Mouse (Mus musculus) forebrain, embryonic 12.5 days (tissue): ENCODE measurements around the gene Rps19bp1. TPM values are rescaled to one million over a fixed set of nuclear protein-coding genes. Genes with fewer than 3 reads are reported as not detected.

Experiments used
- ATAC-seq: fragments of 200-750 bp; cut with Nextera tagmentation; 2 replicates; pipeline ENCODE4 v1.8.0; 2017; ENCODE audit warnings: moderate TSS enrichment; ENCODE audit not compliant: low FRiP score
- H3K27ac ChIP-seq: fragments of 300-500 bp; sonication (generic); 2 replicates; pipeline ENCODE4 v1.5.1; 2016; ENCODE audit warnings: mild to moderate bottlenecking
- H3K27me3 ChIP-seq: fragments of 300-500 bp; sonication (generic); 2 replicates; pipeline ENCODE4 v1.6.1; 2016; ENCODE audit warnings: mild to moderate bottlenecking
- H3K36me3 ChIP-seq: fragments of 300-500 bp; sonication (generic); replicated peaks from 2 replicates; pipeline ENCODE4 v1.6.1; 2016; ENCODE audit warnings: mild to moderate bottlenecking
- H3K4me1 ChIP-seq: fragments of 300-500 bp; sonication (generic); 2 replicates; pipeline ENCODE4 v1.6.1; 2016
- H3K4me2 ChIP-seq: fragments of 300-500 bp; sonication (generic); 2 replicates; pipeline ENCODE4 v1.6.1; 2016; ENCODE audit warnings: mild to moderate bottlenecking, moderate library complexity
- H3K4me3 ChIP-seq: fragments of 300-500 bp; sonication (generic); replicated peaks from 2 replicates; pipeline ENCODE4 v1.5.1; 2016; ENCODE audit warnings: mild to moderate bottlenecking
- H3K9ac ChIP-seq: fragments of 300-500 bp; sonication (generic); 2 replicates; pipeline ENCODE4 v1.6.1; 2016; ENCODE audit warnings: mild to moderate bottlenecking
- H3K9me3 ChIP-seq: fragments of 300-500 bp; sonication (generic); 2 replicates; pipeline ENCODE4 v1.6.1; 2016
- WGBS: fragments of 180-500 bp; shearing (Covaris S2); methylation state at CpG from one replicate; pipeline ENCODE4 v1.1.7; 2016; 5-methylcytosine and 5-hydroxymethylcytosine counted together
- polyA plus RNA-seq: library from polyadenylated mRNA; unstranded; fragments of >200 nt; fragmentation: Nextera tagmentation; extraction: Ambion mirVana; gene quantifications from 2 replicates; pipeline ENCODE4 v1.2.1, GENCODE M21; 2016

Gene Rps19bp1
- 57.4 and 65.2 TPM in 2 replicates for polyA plus RNA-seq

DNA sequence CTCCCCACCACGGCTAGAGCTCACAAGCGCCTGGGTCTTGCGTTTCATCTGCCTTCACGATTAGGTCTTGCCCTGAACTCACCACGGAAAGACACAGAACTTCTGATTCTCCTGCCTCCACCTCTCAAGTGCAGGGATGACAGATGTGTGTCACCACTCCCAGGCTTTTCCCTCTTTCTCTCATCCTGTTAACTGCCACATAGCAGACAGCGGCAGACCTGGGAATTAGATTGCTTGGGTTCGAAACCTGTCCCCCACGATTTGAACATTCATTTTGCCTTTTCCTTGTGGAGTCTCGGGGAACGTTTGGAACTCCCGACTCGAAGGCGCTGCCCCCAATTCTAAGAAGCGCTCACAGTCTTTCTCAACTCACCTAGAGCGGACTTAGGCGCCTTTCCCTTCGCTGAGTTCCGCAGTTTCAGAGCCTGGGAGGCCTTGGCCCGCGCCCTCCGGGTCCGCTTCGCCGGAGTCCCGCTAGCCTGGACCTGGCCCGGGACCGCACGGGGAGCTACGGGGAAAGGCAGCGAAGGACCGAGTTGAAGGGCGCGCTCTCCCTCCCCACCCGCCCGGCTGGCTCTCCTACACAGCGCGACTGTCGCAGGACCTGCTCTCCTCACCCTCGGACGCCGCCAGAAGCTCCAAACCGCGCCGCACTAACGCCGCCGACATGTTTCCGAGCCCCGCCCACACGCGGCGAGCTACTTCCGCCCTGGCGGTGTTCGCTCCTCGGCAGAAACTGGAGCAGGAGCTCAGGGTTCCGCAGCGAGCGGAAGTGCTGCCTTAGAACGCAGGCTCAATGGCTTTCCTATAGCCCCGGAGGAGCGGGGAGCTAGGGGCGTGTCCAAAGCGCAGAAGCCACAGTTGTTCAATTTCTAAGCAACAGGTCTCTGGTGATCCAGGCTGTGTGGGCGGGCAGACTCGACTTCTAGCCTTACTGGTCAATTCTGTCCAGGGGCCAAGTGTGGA lies at the start of gene Rps19bp1:
Gene Rps19bp1 (minus strand): TSS at position 706 of the 966 bp plus-strand sequence.
- Histone ChIP-seq H3K9ac (peak within 1 kb of the TSS; percentile 80), H3K4me3 (peak within 1 kb of the TSS; percentile 94), H3K27ac (peak within 1 kb of the TSS; percentile 69), H3K27me3 (0 out of 2 replicates have a peak, but pooled peaks cover 4% of the 10 kb centered on the region), H3K36me3 (peaks cover 24% of the 10 kb centered on the region), H3K9me3 (no peaks in the 10 kb centered on the region), H3K4me1 (peaks cover 18% of the 10 kb centered on the region), H3K4me2 (peak within 1 kb of the TSS; percentile 68)
- WGBS = 2% methylated on average over 64 of the region's 66 CpGs
- peak; percentile 90 for ATAC-seq

DNA sequence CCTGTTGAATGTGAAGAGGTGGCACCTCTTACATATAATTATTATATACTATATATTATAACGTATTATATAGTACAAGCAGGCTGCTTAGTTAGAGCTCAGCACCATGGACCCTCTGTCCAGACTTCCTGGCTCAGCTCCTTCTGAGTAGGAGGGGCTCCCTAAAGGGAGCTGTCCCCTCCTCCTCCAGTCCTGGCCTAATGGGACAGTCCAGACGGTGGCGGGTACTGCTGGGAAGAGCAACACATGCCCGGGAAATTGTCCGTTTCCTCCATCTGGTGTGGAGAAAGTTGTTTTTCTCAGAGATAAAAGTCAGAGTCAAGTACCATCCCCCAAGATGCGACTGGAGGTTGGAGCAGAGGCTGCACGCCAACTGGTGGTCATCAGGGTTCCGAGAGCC lies 42.0 kb upstream of the Rps19bp1 start:
- H3K9ac ChIP-seq = no peak overlapping the region
- 76% methylated on average over 8 of the region's 8 CpGs for WGBS
- H3K9me3 ChIP-seq = no peaks in the 10 kb centered on the region

GRCm38 (mm10) chr15:80304188-80304587 lies 40.1 kb upstream of the Rps19bp1 start:
- H3K27ac ChIP-seq = no peak overlapping the region
- H3K9ac ChIP-seq = no peak overlapping the region
- ATAC-seq = no peak
- no peaks in the 10 kb centered on the region for H3K36me3 ChIP-seq
- no peak overlapping the region for H3K4me2 ChIP-seq
- 0 out of 2 replicates have a peak, but pooled peaks cover 3% of the 10 kb centered on the region for H3K4me1 ChIP-seq
- H3K9me3 ChIP-seq = no peaks in the 10 kb centered on the region
- 82% methylated on average over 12 of the region's 12 CpGs for WGBS
- no peak overlapping the region for H3K4me3 ChIP-seq
- H3K27me3 ChIP-seq = peaks cover 17% of the 10 kb centered on the region; the same call in 1 of the 2 replicates

More for the DNA sequence above, 42.0 kb upstream of the Rps19bp1 start:
- no peak overlapping the region for H3K4me2 ChIP-seq
- H3K27me3 ChIP-seq = peaks cover 17% of the 10 kb centered on the region; the same call in 1 of the 2 replicates
- no peaks in the 10 kb centered on the region for H3K36me3 ChIP-seq
- no peak overlapping the region for H3K27ac ChIP-seq
- 0 out of 2 replicates have a peak, but pooled peaks cover 3% of the 10 kb centered on the region for H3K4me1 ChIP-seq
- H3K4me3 ChIP-seq = no peak overlapping the region
- ATAC-seq = no peak

GRCm38 (mm10) chr15:80303779-80304178 lies 39.7 kb upstream of the Rps19bp1 start:
- H3K4me2 ChIP-seq = no peak overlapping the region
- no peaks in the 10 kb centered on the region for H3K9me3 ChIP-seq
- H3K36me3 ChIP-seq = no peaks in the 10 kb centered on the region
- H3K27me3 ChIP-seq = peaks cover 17% of the 10 kb centered on the region; the same call in 1 of the 2 replicates
- no peak overlapping the region for H3K4me3 ChIP-seq
- no peak overlapping the region for H3K27ac ChIP-seq
- H3K9ac ChIP-seq = no peak overlapping the region
- ATAC-seq = no peak
- H3K4me1 ChIP-seq = 0 out of 2 replicates have a peak, but pooled peaks cover 3% of the 10 kb centered on the region
- 76% methylated on average over 14 of the region's 14 CpGs for WGBS

GRCm38 (mm10) chr15:80297146-80297545 lies 33.0 kb upstream of the Rps19bp1 start:
- WGBS = 92% methylated on average over 1 of the region's 1 CpGs
- no peak overlapping the region for H3K27ac ChIP-seq
- ATAC-seq = no peak

DNA sequence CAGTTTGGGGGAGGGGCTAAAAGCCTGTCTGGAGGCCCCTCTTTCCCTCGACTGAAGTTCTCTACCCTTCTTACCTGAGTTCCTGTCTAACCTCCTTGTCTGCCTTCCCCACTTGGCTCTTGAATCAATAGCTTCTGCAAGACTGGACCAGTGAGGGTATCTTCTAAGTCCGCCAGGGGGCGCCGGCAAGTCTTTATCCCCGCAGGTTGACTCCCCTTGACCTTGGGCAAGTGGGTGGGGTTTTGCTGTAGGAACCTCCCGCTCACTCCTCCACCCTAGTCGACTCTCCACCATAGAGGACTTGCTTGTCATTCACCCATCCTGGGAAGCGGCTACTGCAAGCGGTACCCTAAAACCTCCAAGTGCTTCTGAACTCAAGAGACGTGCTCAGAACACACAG lies 25.3 kb upstream of the Rps19bp1 start:
- Histone ChIP-seq H3K4me1 (peaks cover 9% of the 10 kb centered on the region), H3K9me3 (no peaks in the 10 kb centered on the region), H3K4me3 (no peak overlapping the region), H3K27ac (no peak overlapping the region), H3K9ac (no peak overlapping the region), H3K27me3 (peaks cover 72% of the 10 kb centered on the region), H3K4me2 (no peak overlapping the region; the same call in 1 of the 2 replicates), H3K36me3 (no peaks in the 10 kb centered on the region)
- no peak for ATAC-seq
- WGBS = 6% methylated on average over 10 of the region's 10 CpGs

More at GRCm38 (mm10) chr15:80297146-80297545, 33.0 kb upstream of the Rps19bp1 start:
- Histone ChIP-seq H3K36me3 (no peaks in the 10 kb centered on the region), H3K27me3 (peaks cover 7% of the 10 kb centered on the region; the same call in 1 of the 2 replicates), H3K9me3 (no peaks in the 10 kb centered on the region), H3K4me1 (no peaks in the 10 kb centered on the region), H3K4me2 (no peak overlapping the region), H3K4me3 (no peak overlapping the region), H3K9ac (no peak overlapping the region)

DNA sequence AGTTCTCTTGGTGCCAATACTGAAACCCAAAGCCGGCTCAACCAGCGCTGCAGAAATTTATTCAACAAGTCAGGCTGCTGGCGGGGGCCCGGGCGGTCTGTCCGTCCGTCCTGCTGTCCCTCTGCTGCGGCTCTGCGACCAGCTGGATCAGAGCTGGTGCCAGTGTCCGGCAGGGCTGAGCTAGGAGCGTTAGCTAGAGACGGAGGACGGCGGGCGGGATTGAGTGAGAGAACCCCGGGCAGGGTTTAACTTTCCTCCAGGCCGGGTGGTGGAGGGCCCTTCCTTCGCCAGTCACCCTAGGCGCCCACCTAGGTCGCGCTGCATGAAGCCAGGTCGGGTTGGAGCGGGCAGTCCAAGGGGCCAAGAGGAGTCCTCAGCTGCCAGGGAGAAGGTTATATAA lies 23.9 kb upstream of the Rps19bp1 start:
- Histone ChIP-seq H3K4me1 (peaks cover 9% of the 10 kb centered on the region), H3K36me3 (no peaks in the 10 kb centered on the region), H3K9me3 (no peaks in the 10 kb centered on the region), H3K4me3 (peak overlapping the region; percentile 51), H3K27ac (no peak overlapping the region), H3K9ac (peak overlapping the region; percentile 48; the same call in 1 of the 2 replicates), H3K4me2 (peak overlapping the region; percentile 89), H3K27me3 (peaks cover 85% of the 10 kb centered on the region)
- WGBS = under 1% methylated on average over 23 of the region's 23 CpGs
- ATAC-seq = no peak

DNA sequence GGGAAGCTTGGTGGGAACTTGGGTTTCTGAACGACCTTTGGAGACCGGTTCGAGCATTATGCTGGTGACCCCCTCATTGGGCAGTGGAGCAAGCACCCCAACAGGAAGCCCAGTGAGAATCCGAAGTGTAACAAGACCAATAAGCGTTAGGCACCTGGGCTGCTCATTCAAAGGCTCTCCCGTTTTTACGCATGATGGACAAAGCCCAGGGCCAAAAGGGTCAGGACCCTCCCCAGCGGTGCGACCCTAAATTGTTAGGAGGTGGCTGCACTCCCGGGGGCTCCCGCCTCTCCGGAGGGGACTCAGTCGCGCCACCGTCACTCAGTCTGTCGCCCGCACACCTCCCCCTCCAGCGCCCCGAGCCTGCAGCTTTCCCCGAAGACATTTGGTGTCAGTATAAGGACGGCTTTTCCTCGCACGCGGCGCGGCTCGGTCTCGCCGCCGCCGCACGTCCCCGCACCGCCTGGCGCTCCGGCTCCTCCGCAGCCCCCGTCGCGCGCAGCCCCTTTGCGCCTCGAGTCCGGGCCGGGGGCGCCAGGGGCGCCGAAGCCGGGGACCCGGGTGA lies 22.8 kb upstream of the Rps19bp1 start, which contains the start of gene Cacna1i:
Gene Cacna1i (plus strand): TSS at position 388 of the 565 bp plus-strand sequence.
- Histone ChIP-seq H3K4me1 (peaks cover 9% of the 10 kb centered on the region), H3K27me3 (peaks cover 93% of the 10 kb centered on the region), H3K9me3 (no peaks in the 10 kb centered on the region), H3K4me2 (peak within 1 kb of the TSS; percentile 89), H3K4me3 (peak within 1 kb of the TSS; percentile 51), H3K36me3 (no peaks in the 10 kb centered on the region), H3K9ac (peak within 1 kb of the TSS; percentile 48), H3K27ac (no peak within 1 kb of the TSS)
- WGBS = 1% methylated on average over 50 of the region's 50 CpGs
- peak; percentile 57; the same call in 1 of the 2 replicates for ATAC-seq

- H3K27me3 ChIP-seq = peaks cover 62% of the 10 kb centered on the region
- H3K4me1 ChIP-seq = peaks cover 13% of the 10 kb centered on the region
- no peaks in the 10 kb centered on the region for H3K36me3 ChIP-seq
- H3K27ac ChIP-seq = no peak overlapping the region
- no peak overlapping the region for H3K4me2 ChIP-seq
- no peak for ATAC-seq
- H3K9ac ChIP-seq = no peak overlapping the region
- H3K4me3 ChIP-seq = no peak overlapping the region
- WGBS = 24% methylated on average over 6 of the region's 6 CpGs
- no peaks in the 10 kb centered on the region for H3K9me3 ChIP-seq
Measured at GRCm38 (mm10) chr15:80280646-80281045, 16.5 kb upstream of the Rps19bp1 start.

DNA sequence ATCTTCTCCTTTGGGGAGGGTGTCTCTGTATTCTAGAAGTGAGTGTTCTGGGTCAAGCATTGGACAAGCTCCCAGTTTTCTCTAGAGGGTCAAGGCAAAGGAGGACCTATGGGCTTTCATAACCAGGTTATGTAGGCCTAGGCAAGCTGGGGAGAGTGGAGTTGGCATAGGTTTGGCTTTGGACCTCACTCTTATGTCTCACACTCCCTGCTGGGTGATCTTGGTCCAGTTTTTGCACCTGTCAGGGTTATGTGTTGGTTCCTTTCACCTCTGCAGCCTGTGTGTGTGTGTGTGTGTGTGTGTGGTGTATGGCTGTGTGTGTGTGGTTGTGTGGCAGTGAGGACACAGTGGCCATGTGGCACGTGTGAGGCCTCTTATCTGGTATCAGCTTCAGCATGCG lies 14.9 kb upstream of the Rps19bp1 start:
- WGBS = 85% methylated on average over 2 of the region's 2 CpGs
- no peak overlapping the region for H3K27ac ChIP-seq
- H3K4me1 ChIP-seq = peaks cover 13% of the 10 kb centered on the region
- H3K36me3 ChIP-seq = no peaks in the 10 kb centered on the region
- H3K27me3 ChIP-seq = peaks cover 53% of the 10 kb centered on the region
- no peak overlapping the region for H3K9ac ChIP-seq
- ATAC-seq = no peak
- no peaks in the 10 kb centered on the region for H3K9me3 ChIP-seq
- H3K4me2 ChIP-seq = no peak overlapping the region
- H3K4me3 ChIP-seq = no peak overlapping the region

DNA sequence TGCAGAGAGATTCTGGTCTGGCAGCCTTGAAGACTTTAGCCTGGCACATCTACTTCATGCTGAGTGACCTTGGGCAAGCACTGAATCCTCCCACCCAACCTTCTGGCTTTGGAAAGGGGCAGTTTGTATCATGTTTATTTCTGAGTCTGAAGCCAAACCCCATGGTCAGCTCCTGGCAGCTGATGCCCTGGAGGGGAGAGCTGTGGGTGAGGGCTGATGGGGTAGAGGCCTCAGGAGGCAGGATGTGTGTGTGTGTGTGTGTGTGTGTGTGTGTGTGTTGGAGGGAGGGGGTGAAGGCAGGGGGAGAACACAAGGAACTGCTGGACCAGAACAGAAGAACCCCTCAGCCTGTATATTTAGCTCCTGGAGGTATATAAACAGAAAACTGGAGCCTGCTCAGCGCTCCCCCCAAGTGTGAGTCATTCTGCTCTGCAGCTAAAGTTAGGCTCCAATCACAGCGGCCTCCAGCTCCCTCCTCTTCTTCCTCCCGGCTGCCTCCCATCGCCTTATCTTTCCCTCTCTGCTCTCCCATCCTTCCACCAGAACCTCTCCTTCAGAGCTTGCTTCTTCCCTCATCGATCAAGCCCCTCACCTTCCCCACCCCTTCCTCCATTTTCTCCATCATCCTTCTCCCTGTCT lies 14.1 kb upstream of the Rps19bp1 start:
- H3K4me1 ChIP-seq = peaks cover 13% of the 10 kb centered on the region
- WGBS = 76% methylated on average over 5 of the region's 5 CpGs
- H3K4me3 ChIP-seq = no peak overlapping the region
- H3K9me3 ChIP-seq = no peaks in the 10 kb centered on the region
- H3K4me2 ChIP-seq = no peak overlapping the region
- H3K36me3 ChIP-seq = no peaks in the 10 kb centered on the region
- ATAC-seq = no peak
- peaks cover 53% of the 10 kb centered on the region for H3K27me3 ChIP-seq
- no peak overlapping the region for H3K27ac ChIP-seq
- H3K9ac ChIP-seq = no peak overlapping the region

GRCm38 (mm10) chr15:80277625-80278024 lies 13.5 kb upstream of the Rps19bp1 start:
- 2% methylated on average over 6 of the region's 6 CpGs for WGBS
- H3K9me3 ChIP-seq = no peaks in the 10 kb centered on the region
- H3K27me3 ChIP-seq = peaks cover 49% of the 10 kb centered on the region
- no peak overlapping the region for H3K27ac ChIP-seq
- H3K4me3 ChIP-seq = no peak overlapping the region
- H3K4me2 ChIP-seq = no peak overlapping the region
- H3K36me3 ChIP-seq = no peaks in the 10 kb centered on the region
- H3K4me1 ChIP-seq = peaks cover 13% of the 10 kb centered on the region
- H3K9ac ChIP-seq = no peak overlapping the region
- ATAC-seq = no peak
